Mouse (Mus musculus) olfactory bulb, adult 2 months (tissue): Measurements from ENCODE around the gene Tmem8b.

ENCODE experiments used
- CTCF ChIP-seq: fragments of 200-500 bp; IDR thresholded peaks from 2 replicates; pipeline ENCODE4 v1.5.1; 2012; ENCODE audit warnings: low read depth, mild to moderate bottlenecking, low read length, moderate library complexity; ENCODE audit not compliant: insufficient read depth
- POLR2A ChIP-seq: fragments of 200-500 bp; IDR thresholded peaks from 2 replicates; pipeline ENCODE4 v1.6.1; 2012; ENCODE audit warnings: mild to moderate bottlenecking, low read depth, low read length, moderate library complexity; ENCODE audit not compliant: insufficient read depth

DNA sequence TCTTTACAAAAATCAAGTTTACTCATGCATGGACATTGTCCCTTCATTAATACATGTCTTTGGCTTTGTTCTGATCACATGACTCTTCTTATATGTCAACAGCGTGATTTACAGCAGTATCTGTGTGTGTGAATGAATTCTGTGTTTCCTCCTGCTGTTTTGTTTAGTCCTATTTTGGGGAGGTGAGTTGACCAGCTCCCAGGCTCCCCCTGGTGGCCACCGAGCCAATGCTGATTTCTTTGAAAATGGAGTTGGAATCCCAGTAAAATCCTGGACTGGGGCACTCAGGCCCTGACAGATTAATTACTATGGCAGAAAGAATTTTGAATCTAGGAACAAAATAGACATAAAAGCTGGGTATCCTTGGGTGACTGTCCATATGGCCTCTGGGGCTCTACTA, 43.0 kb downstream of the Tmem8b start:
- TF ChIP-seq CTCF (peak; percentile 58; the same call in 1 of the 2 replicates), POLR2A (no peak)
